Mouse (Mus musculus): ENCODE results near the gene Ugt1a1.
"Not testable (repeated sequence)": the region's sequence is repeated elsewhere in the genome, so short reads cannot be mapped to it uniquely, and the experiment has no call there.

The Ugt1a1 gene

DNA sequence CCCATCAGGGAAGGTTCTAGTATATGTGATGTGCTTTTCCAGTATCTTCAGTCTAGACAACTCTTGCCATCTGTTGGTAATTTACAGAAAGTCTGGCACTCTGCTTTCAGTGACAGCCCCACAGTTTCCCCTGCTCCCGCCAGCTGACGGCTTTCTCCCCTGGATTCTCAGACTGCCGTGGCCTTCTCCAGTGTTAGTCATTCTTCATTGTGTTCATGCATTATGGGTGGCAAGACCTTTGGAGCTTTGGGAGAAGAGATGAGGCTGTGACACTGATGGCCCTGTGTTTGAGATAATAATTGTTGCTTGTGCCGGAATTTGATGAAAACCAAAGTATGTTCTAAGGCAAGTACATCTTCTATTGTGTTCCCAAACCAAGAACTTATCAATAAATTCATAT is 6.8 kb downstream of the Ugt1a1 start:
- no peak for DNase-seq (ENCODE audit: low spot score)

DNA sequence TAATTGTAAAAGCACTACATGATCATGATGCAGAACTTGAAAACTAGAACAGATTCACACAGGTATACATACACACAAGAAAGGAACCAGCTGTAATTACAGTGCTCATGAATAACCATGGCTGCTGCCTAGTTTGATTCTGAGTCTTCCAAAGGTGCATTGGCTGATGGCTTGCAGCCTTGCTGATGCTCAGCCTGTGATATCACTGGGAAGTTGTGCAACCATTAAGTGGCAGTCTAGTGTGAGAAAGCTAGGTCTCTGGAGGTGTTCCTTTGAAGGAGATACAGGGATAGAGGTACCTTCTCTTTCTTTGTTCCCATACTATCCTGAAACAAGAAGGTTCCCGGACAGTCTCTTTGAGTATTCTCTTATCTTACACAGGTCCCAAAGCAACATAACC is 7.3 kb downstream of the Ugt1a1 start:
- DNase-seq (ENCODE audit: low spot score): no peak

DNA sequence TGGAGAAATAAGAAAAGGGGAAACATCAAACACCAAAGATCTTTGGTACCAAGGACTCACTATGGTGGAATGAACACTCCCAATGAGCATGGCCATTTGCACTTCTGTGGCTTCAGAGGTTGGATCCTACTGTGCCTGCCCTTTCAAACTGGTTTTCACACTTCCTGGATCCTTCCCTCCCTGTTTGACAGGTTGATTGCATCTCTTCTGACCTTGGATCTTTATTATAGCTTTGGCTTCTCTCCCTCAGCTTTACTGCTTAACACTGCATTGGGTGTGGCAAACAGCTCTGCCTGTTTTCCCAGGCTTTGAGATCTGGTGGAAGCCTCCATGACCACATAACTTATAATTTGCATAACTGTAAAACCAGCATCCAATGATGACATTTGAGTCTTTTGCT is 8.6 kb downstream of the Ugt1a1 start:
- no peak for DNase-seq (ENCODE audit: low spot score)

DNA sequence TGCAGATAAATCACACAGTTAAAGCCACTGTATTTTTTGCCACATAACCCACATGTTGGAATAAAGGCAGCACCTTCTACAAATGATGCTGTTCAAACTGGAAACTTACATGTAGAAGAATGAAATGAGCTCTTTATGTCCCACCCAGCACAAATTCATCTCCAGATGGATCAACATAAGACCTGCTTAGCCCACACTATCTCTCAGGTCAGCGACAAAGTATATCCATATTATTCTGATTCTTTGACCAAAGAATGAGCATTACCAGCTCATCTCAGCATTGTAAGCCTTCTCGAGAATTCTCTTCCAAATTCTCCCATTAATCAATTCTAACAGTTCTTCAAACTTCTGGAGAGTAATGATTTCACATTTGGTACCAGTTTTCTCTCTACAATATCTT is 10.5 kb downstream of the Ugt1a1 start:
- DNase-seq (ENCODE audit: low spot score): no peak

DNA sequence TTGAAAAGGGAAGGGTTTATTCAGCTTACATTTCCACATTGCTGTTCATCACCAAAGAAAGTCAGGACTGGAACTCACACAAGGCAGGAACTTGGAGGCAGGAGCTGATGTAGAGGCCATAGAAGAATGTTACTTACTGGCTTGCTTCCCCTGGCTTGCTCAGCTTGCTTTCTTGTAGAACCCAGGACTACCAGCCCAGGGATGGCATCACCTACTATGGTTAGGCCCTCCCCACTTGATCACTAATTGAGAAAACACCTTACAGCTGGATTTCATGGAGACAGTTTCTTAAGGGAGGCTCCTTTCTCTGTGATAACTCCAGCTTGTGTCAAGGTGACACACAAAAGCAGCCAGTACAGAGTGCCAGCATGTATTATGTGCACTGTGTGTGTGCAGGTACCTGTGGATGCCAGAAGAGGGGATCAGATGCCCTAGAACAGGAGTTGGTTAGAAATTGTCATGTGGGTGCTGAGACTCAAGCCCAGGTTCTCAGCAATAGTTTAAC is 11.3 kb downstream of the Ugt1a1 start:
- DNase-seq (ENCODE audit: low spot score): not testable (repeated sequence)

DNA sequence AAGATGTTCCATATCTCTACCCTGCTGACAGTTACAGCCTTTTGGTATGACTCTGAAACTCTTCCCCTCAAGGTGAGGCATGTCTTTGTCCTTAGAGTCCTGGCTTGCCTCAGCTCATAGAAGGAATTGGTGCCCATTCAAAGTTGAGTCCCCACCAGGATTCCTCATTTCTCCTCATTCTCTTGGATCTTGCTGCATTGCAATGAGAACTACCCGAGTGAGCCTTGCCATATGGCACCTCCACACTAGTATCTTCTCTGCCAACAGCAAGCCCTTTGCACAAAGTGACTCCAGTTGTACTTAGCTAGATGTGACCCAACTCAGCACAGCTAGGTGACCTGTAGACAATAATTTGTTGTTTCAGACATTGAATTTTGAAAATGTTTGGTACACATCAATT is 11.8 kb downstream of the Ugt1a1 start:
- peak; percentile 52 for DNase-seq (ENCODE audit: low spot score)

DNA sequence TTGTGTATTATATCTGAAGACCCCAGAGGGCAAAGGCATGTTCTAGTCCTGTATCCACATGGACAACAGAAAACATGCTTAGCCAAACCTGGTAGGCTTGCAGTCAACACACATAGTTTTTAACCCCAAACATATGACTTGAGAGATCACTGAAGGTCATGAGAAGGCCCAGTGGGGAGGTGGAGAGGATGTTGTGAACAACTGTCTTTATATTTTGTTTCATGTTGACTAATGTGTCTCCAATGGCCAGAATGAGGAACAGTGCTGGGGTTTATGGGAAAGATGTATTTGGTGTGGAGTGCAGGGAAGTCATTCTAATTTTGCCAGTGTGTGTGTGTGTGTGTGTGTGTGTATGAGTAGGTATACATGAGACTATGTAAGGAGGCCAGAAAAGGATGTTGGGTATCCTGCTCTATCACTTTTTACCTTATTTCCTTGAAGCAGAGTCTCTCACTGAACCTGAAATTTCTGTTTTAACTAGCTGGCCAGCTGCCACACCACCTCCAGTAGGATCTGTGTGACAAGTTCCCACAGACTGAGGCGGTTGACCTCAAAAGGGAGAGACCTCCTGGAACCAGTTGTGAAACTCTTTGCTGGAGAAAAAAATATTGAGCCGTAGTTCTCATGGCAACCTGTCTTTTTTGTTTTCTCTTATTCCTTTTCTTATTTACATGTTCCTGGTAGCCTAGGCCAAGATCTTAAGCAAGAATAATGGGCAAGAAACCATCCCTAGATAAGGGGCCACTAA is 12.4 kb downstream of the Ugt1a1 start:
- peak; percentile 84 for DNase-seq (ENCODE audit: low spot score)

DNA sequence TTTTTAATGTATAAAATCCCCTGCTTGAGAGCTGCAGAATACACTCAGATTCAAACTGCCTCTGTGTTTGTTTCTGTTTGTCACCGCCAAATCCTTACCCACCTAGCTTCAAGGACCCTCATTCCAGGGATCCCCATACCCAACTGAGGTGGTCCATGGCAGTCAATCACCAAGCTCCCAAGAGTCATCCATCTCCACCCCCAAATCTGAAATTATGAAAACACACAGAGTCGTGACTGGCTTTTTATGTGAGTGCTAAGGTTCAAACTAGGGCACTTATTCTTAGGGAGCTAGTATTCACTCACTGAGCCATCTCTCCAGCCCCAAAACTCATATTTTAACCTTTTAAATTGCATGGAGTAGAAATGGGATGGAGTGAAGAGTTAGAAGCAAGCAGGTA is 13.5 kb downstream of the Ugt1a1 start:
- not testable (repeated sequence) for DNase-seq (ENCODE audit: low spot score)

DNA sequence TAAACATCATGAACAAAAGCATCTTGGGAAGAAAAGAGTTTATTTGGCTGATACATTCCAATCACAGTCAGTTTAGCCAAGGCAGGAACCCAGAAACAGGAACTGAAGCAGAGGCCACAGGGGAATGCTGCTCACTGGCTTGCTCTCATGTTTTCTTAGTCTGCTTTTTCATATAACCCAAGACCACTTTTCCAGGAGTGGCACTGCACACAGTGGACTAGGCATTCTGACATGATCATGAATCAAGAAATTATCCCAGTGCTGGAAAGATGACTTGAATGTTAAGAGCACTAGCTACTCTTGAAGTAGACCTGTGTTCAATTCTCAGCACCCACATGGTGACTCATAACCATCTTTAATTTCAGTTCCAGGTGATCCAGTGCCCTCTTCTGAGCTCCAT is 14.0 kb downstream of the Ugt1a1 start:
- no peak for DNase-seq (ENCODE audit: low spot score)

DNA sequence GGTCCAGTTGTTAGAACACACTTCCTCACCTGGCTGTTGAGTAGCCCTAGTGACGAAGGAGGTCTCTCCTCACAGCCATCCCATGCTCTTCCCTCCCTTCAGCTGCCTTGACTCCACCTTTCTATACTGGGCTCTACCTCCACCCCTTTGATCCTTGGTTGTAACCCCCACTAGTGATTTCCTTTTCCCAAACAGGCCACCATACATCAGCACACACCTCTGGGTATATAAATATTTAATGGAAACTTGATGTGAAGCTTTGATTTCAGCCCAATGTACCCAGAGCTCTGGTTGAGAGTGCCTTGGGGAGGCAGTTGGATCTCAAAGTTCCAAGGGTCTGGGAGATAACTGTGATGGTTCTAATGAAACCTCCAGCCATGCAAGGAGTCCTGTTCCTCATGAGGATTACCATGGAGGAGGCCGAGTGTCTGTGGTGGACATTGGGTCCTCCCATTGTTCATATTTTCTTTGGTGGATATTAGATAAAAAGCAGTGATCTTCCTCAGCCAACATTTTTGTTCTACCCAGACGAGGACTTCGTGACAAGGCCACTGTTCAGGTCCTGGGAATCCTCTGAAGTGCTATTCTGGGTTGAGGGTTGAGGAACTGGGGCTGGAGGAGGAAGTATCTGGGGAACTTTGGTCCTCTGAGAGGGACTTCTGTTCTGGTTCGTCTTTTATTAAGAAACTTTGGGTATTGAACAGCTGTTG is 15.1 kb downstream of the Ugt1a1 start, which contains the start of gene Mroh2a:
TSS of gene Mroh2a (plus strand) at position 317 of the 710 bp plus-strand sequence.
- DNase-seq (ENCODE audit: low spot score): no peak

DNA sequence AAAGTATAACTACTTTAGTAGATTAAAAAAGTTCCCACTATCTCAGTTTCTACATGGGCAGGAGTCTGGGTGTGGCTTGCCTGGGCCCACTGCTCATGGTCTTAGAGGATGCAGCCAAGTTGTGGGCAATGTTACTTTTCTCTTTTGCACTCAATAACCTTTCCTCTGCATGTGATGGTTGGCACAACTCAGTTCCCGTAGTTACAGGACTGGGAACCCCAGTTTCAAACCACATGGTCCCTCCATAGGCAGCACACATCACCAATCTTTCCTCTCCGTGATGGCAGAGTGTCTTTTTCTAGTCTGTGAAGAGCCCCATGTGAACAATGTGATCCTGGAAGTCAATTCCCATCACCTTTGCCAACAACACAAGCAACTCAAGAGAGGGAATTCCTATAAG is 15.7 kb downstream of the Ugt1a1 start:
- DNase-seq (ENCODE audit: low spot score): no peak

DNA sequence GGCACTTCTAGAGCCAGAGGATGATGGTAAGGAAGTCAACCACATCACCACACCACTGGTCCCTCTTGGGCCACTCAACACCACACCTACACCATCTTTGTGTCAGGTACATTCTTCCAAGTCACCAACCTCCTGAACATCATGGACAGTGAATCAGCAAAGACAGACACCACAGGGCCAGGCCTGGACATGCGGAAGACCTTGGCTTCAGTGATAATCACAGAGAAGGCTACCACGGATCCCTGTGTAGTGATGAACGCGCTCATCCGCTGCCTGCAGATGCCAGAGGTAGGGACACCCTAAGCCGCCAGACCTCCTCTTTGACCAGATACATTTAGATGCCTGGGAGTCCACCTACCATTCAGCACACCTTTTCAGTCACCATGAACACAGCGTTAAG is 16.4 kb downstream of the Ugt1a1 start:
- no peak for DNase-seq (ENCODE audit: low spot score)

DNA sequence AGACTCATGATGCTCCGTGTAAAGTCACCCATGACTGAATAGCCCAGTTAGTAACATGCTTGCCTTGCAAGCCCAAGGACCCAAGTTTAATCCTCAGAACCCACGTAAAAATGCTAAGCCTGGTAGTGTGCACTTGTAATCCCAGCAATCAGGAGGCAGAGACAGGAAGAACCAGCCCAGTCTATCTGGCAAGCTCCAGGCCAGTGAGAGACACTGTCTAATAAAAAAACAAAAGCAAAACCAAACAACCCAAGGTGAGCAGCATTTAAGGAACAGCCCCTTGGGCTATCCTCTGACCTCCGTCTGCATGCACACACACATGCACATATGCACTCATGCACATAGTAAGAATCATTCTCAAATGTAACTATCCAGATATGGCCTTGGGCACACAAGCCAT is 17.8 kb downstream of the Ugt1a1 start:
- no peak for DNase-seq (ENCODE audit: low spot score)

DNA sequence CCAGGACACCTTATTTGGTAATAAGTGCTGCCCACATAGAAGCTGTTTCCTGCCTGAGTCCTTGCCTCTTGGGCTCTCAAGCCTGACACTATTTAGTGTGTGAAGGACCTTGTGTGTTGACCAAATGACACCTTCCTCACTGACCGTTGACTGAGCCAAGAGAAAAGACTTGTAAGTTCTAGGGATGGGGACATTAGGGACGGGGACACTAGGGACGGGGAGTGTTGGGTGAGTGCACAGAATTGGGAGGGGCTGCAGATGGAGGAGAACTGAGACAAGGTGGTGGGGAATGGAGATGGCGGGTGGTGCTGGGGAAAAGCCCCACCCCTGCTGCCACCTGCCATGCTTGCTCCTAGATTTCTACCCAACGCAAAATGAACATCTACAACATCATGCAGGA is 18.2 kb downstream of the Ugt1a1 start:
- DNase-seq (ENCODE audit: low spot score): no peak

DNA sequence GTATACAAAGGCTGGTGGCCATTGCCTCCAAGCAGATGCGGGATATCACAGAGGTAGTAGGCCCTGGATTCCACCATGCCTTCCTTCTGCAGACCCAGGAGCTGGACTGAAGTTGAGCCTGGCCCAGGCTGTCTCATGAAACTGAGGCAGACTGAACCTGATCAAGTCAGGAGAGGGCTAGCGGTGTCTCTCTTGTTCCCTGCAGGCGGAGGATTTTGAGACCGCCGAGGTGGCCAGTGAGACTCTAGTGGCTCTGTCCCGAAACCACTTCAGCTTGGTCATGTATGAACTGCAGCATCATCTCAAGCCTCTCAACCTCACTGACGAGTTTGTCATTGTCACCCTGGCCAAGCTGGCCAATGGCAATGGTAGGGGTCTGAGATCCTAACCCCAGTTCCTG is 18.7 kb downstream of the Ugt1a1 start:
- no peak for DNase-seq (ENCODE audit: low spot score)

DNA sequence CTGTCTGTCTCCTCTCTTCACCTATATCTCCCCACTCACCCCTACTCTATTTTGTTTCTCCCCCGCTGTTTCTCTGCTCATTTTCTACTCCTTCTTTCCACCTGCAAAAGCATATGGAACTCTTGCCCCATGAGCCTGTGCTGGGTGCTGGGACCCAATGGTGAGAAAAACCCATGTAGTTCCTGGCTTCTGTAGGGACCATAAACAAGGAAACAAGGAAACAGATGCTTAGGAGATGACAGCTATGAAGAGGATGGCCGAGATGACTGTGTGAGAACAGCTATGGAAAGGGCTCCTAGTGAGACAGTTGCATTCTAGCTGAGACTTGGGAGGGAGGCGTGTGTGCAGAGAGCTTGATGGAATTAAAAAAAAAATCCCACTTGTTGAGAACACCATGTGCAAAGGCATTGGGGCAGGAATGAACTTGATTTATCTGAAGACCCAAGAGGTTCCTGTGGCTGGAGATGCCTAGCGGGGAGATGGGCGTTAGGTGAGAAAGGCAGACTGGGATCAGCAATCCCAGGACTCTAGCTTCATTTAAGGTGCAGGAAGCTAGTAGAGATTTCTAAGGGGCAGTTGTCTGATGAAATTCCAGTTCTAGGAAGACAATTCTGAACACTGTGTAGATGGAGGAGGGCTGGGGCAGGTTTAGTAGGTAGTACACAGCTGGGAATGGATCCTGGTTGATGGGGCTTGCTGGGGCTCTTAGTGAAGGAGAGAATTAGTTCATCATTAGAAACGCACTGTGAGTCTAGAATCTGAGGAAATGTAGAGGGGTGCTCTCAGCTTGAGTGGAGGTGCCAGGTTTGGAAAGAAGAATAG is 19.4 kb downstream of the Ugt1a1 start:
- no peak for DNase-seq (ENCODE audit: low spot score)

DNA sequence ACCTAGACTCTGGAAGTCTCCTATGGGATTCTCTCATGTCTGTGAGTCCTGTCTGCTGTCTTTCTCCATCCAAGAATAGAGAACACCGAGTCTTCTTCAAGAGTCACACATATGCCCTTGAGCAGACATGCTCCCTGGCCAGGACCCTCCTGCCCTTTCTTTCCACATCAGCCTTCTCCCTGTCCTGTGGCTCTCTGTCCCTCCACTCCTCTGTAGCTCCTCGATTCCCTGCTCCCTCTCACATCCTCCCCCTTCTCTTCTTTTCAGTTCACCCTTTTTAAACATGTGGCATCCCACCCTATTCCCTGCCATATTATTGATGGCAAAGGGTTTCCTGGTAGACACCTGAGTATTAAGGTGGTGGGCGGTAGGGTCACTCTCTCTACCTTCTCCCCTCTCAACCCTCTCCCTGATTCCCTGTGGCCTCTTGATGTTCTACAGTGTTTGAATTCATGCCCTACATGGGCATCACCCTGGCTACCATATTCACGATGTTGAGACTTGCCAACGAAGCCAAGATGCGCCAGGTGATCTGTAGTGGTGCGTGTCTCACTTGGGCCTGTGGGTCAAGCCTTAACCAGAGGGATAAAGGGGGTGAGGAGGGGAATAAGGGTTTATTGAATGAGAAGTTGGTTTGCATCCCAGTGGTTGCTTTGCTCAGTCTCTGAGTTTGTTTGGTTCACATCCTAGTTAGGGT is 20.2 kb downstream of the Ugt1a1 start:
- no peak for DNase-seq (ENCODE audit: low spot score)

DNA sequence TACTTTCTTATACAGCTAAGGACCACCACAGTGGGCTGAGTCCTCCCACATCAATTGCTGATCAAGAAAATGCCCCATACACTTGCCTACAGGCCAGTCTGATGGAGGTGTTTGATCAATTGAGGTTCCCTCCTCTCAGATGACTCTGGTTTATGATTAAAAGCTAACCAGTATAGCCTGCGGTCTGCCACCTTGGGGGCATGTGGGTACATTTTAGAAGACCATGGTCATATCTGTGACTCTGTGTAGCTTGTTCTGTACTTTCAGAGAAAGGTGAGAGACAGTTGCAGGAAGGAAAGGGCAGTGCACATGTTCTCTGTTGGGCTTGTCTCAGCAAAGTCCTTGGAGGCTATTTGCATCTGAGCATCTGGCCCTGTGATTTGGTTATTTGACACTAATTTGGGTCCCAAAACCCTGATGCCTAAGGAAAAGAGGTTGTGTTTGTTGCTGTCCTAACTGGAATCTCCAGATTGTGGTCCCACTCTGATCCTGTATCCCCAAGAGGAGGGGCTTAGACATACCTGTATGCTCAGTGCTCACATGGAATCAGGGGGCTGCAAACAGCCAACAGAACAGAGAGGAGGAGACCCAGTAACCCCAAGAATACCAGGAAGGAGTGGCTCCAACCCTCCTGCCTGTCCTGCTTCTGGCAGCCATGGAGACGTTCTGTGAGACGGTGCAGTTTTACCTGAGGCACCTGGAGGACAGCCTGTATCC is 21.1 kb downstream of the Ugt1a1 start:
- no peak for DNase-seq (ENCODE audit: low spot score)

DNA sequence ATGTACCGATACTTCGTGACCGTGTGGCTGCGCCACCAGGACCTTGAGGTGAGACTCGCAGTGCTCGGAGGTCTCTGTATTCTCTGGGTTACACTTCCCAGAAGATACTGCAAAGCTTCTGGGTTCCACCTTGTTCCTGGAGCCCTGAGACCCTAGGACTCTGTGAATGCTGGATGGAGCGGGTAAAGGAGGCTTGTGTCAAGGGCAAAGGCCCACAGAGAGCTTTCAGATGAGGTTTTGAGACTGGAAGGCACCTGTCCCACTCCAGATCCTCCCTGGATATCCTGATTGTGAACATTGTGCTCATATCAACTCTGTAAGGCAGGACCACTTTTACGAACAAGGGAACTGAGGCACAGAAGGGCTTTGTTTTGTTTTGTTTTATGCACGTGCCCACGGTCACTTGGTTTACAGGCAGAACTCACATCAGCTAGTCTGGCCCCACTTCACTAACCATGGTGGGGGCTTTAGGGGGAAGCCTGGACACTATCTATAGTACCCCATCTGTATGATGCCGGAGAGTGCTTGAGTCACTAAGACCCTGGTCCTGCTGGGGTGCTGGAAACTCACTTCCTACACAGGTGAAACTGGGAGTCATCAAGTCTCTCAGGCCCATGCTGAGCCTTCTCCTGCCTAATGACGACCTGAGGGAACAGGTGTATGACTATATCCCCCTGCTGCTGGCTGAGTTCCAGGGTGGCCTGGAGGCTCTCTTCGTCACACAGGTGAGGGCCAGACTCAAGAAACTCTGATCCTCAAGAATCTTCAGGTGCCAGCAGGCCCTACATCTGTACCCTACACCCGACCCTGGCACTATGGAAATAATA is 21.9 kb downstream of the Ugt1a1 start:
- DNase-seq (ENCODE audit: low spot score): no peak

DNA sequence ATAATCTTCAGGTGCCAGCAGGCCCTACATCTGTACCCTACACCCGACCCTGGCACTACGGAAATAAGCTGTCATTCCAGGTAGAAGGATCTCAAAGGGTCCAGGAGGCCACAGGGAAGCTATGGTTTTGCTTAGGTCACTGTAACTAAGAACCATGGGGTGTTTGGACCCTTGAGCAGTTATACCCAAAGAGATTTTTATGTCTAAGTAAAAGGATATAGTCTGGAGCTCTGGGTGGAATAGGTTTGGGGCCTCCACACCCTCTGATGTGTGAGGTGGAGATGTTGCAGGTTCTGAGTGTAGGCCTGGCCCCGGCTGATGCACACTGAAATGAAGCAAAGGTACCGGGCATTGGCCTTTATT is 22.5 kb downstream of the Ugt1a1 start:
- DNase-seq (ENCODE audit: low spot score): no peak

DNA sequence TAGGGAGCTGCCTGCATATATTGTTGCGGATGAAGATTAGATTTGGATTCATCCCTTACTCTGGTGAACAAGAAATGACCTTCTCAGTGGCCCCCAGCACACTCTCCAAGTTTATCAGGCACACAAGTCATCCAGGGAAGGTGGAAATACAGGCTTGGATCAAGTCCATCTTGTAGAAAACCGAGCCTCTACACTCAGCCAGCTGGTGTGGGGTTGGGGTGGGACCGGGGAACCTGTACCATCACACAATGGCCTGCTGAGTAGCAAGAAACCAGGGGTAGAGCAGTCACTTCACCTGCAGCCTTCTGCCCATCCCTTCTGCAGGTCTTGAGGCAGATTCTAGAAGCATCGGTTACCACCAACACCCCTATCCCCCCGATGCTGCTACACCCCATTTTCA is 22.9 kb downstream of the Ugt1a1 start:
- DNase-seq (ENCODE audit: low spot score): no peak
